Mouse (Mus musculus) embryonic facial prominence, embryonic 15.5 days (tissue): ENCODE measurements around the gene Robo2. TPM values are rescaled to one million over a fixed set of nuclear protein-coding genes. Genes with fewer than 3 reads are reported as not detected.

ENCODE experiments used
- ATAC-seq: fragments of 200-750 bp; cut with Nextera tagmentation; 2 replicates; pipeline ENCODE4 v1.8.0; 2017; ENCODE audit warnings: low read depth, moderate TSS enrichment; ENCODE audit not compliant: insufficient number of reproducible peaks, low FRiP score, low TSS enrichment
- H3K27ac ChIP-seq: fragments of 300-500 bp; sonication (generic); replicated peaks from 2 replicates; pipeline ENCODE4 v1.5.1; 2015; ENCODE audit warnings: mild to moderate bottlenecking, inconsistent platforms
- H3K27me3 ChIP-seq: fragments of 300-500 bp; sonication (generic); 2 replicates; pipeline ENCODE4 v1.6.1; 2015; ENCODE audit warnings: inconsistent platforms
- H3K36me3 ChIP-seq: fragments of 300-500 bp; sonication (generic); 2 replicates; pipeline ENCODE4 v1.6.1; 2015; ENCODE audit warnings: mild to moderate bottlenecking, inconsistent platforms
- H3K4me1 ChIP-seq: fragments of 300-500 bp; sonication (generic); 2 replicates; pipeline ENCODE4 v1.6.1; 2015; ENCODE audit warnings: inconsistent platforms
- H3K4me2 ChIP-seq: fragments of 300-500 bp; sonication (generic); replicated peaks from 2 replicates; pipeline ENCODE4 v1.6.1; 2015; ENCODE audit warnings: mild to moderate bottlenecking, inconsistent platforms
- H3K4me3 ChIP-seq: fragments of 300-500 bp; sonication (generic); replicated peaks from 2 replicates; pipeline ENCODE4 v1.5.1; 2015; ENCODE audit warnings: mild to moderate bottlenecking, inconsistent platforms
- H3K9ac ChIP-seq: fragments of 300-500 bp; sonication (generic); 2 replicates; pipeline ENCODE4 v1.6.1; 2015; ENCODE audit warnings: inconsistent platforms
- H3K9me3 ChIP-seq: fragments of 300-500 bp; sonication (generic); replicated peaks from 2 replicates; pipeline ENCODE4 v1.6.1; 2016; ENCODE audit warnings: inconsistent platforms
- WGBS: fragments of 180-500 bp; shearing (Covaris S2); methylation state at CpG from one replicate; pipeline ENCODE4 v1.1.7; 2015; 5-methylcytosine and 5-hydroxymethylcytosine counted together
- polyA plus RNA-seq: library from polyadenylated mRNA; unstranded; fragments of >200 nt; fragmentation: Nextera tagmentation; extraction: Ambion mirVana; gene quantifications from 2 replicates; pipeline ENCODE4 v1.2.1, GENCODE M21; 2015

The Robo2 gene
- polyA plus RNA-seq, 1 experiment from 2014 or later = 85.0 TPM

- Histone ChIP-seq H3K9ac (no peak overlapping the region), H3K9me3 (no peaks in the 10 kb centered on the region), H3K4me2 (no peak overlapping the region), H3K27me3 (no peaks in the 10 kb centered on the region), H3K4me3 (no peak overlapping the region), H3K36me3 (no peaks in the 10 kb centered on the region), H3K4me1 (no peaks in the 10 kb centered on the region), H3K27ac (no peak overlapping the region)
- ATAC-seq = no peak
- 95% methylated on average over 4 of the region's 4 CpGs for WGBS
Measured at GRCm38 (mm10) chr16:73915425-73915824, 496.2 kb downstream of the Robo2 start.

- no peak overlapping the region for H3K9ac ChIP-seq
- no peak; the same call in 1 of the 2 replicates for ATAC-seq
- H3K4me3 ChIP-seq = no peak overlapping the region
- H3K27me3 ChIP-seq = no peaks in the 10 kb centered on the region
- H3K27ac ChIP-seq = no peak overlapping the region
- no peak overlapping the region for H3K4me2 ChIP-seq
- no peaks in the 10 kb centered on the region for H3K4me1 ChIP-seq
- WGBS = 57% methylated on average over 4 of the region's 4 CpGs
- H3K36me3 ChIP-seq = no peaks in the 10 kb centered on the region
- H3K9me3 ChIP-seq = no peaks in the 10 kb centered on the region
Measured at GRCm38 (mm10) chr16:73914936-73915335, 496.7 kb downstream of the Robo2 start.

GRCm38 (mm10) chr16:73908504-73908903 is 503.1 kb downstream of the Robo2 start:
- H3K36me3 ChIP-seq = peaks cover 9% of the 10 kb centered on the region
- no peak overlapping the region for H3K4me2 ChIP-seq
- 82% methylated on average over 11 of the region's 11 CpGs for WGBS
- H3K27ac ChIP-seq = no peak overlapping the region
- H3K4me3 ChIP-seq = no peak overlapping the region
- H3K9ac ChIP-seq = no peak overlapping the region
- no peak for ATAC-seq
- no peaks in the 10 kb centered on the region for H3K4me1 ChIP-seq
- H3K27me3 ChIP-seq = no peaks in the 10 kb centered on the region
- H3K9me3 ChIP-seq = no peaks in the 10 kb centered on the region

GRCm38 (mm10) chr16:73896856-73897255 is 514.8 kb downstream of the Robo2 start:
- no peak overlapping the region for H3K4me3 ChIP-seq
- H3K4me1 ChIP-seq = no peaks in the 10 kb centered on the region
- ATAC-seq = no peak
- H3K27ac ChIP-seq = no peak overlapping the region
- H3K9me3 ChIP-seq = no peaks in the 10 kb centered on the region
- 89% methylated on average over 11 of the region's 11 CpGs for WGBS
- H3K4me2 ChIP-seq = no peak overlapping the region
- no peak overlapping the region for H3K9ac ChIP-seq
- 0 out of 2 replicates have a peak, but pooled peaks cover 8% of the 10 kb centered on the region for H3K36me3 ChIP-seq
- no peaks in the 10 kb centered on the region for H3K27me3 ChIP-seq

GRCm38 (mm10) chr16:73881911-73882310 is 529.7 kb downstream of the Robo2 start:
- Histone ChIP-seq H3K4me3 (no peak overlapping the region), H3K9me3 (no peaks in the 10 kb centered on the region), H3K9ac (no peak overlapping the region), H3K27ac (no peak overlapping the region), H3K36me3 (no peaks in the 10 kb centered on the region), H3K27me3 (no peaks in the 10 kb centered on the region), H3K4me1 (no peaks in the 10 kb centered on the region), H3K4me2 (no peak overlapping the region)
- WGBS = 84% methylated on average over 1 of the region's 1 CpGs
- no peak for ATAC-seq

DNA sequence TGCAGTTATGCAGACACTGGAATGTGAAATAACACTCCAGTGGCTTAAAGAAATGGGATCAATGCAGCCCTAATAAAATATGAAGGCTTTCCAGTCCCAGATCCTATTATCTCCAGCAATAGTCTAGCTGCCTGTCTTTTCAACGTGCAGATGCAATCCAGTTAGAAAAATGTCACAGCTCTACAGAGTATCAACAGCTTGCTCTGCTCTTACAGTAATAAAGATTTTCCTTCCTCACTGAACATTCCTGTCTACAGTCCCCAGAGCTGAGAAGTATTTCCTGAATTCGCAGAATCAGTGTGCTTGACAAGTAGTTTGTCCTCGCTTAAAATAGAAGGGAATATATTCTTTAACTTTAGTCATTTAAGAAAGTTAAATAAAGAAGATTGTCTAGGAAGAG is 533.7 kb downstream of the Robo2 start:
- no peak for ATAC-seq
- no peak overlapping the region for H3K4me2 ChIP-seq
- 52% methylated on average over 3 of the region's 3 CpGs for WGBS
- no peaks in the 10 kb centered on the region for H3K36me3 ChIP-seq
- no peak overlapping the region for H3K4me3 ChIP-seq
- no peak overlapping the region for H3K9ac ChIP-seq
- no peaks in the 10 kb centered on the region for H3K4me1 ChIP-seq
- no peak overlapping the region for H3K27ac ChIP-seq
- no peaks in the 10 kb centered on the region for H3K27me3 ChIP-seq
- no peaks in the 10 kb centered on the region for H3K9me3 ChIP-seq

- WGBS = 84% methylated on average over 2 of the region's 2 CpGs
- Histone ChIP-seq H3K27me3 (no peaks in the 10 kb centered on the region), H3K9ac (no peak overlapping the region), H3K4me3 (no peak overlapping the region), H3K27ac (no peak overlapping the region), H3K9me3 (no peaks in the 10 kb centered on the region), H3K4me2 (no peak overlapping the region), H3K36me3 (no peaks in the 10 kb centered on the region), H3K4me1 (no peaks in the 10 kb centered on the region)
- no peak for ATAC-seq
Measured at GRCm38 (mm10) chr16:73874991-73875390, 536.6 kb downstream of the Robo2 start.

GRCm38 (mm10) chr16:73873828-73874558 is 537.6 kb downstream of the Robo2 start:
- Histone ChIP-seq H3K27ac (no peak overlapping the region), H3K4me1 (no peaks in the 10 kb centered on the region), H3K36me3 (no peaks in the 10 kb centered on the region), H3K27me3 (no peaks in the 10 kb centered on the region), H3K9me3 (no peaks in the 10 kb centered on the region), H3K9ac (no peak overlapping the region), H3K4me3 (no peak overlapping the region), H3K4me2 (no peak overlapping the region)
- no peak for ATAC-seq
- WGBS = 94% methylated on average over 5 of the region's 5 CpGs

GRCm38 (mm10) chr16:73870296-73870695 is 541.3 kb downstream of the Robo2 start:
- WGBS = 73% methylated on average over 5 of the region's 5 CpGs
- Histone ChIP-seq H3K4me3 (no peak overlapping the region), H3K4me1 (no peaks in the 10 kb centered on the region), H3K36me3 (no peaks in the 10 kb centered on the region), H3K9ac (no peak overlapping the region), H3K9me3 (no peaks in the 10 kb centered on the region), H3K27me3 (no peaks in the 10 kb centered on the region), H3K4me2 (no peak overlapping the region), H3K27ac (no peak overlapping the region)
- ATAC-seq = no peak

DNA sequence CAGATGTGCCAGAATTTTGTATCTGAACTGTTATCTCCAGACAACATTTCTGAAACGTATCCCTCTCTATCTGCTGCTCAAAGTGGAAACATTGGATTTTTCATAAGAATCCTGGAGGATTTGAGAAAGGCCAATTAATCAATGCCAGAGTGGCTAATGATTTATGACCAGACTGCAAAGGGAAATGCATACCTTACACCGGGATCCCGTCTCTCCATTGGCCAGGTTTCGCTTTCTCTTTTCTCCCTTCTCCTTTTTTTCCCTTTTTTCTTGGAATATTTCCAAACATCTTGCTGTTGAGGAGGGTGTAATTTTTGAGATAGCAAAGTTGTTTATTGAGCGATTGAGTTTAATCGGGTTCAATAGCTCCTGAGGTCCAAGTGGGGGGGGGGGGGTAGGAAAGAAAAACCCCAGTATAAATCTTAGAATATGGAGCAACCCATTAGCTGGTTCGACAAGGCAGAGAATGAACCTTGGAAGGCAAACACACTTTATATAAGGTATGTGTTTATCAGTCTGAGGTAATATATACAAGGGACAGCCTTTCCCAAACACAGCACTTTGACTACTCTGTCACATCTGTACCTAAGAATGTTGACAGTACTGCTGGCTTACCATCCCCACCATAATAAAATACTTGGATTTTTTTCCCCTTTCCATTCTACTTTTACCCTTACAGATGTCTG is 542.0 kb downstream of the Robo2 start:
- Histone ChIP-seq H3K36me3 (no peaks in the 10 kb centered on the region), H3K9ac (no peak overlapping the region), H3K27ac (no peak overlapping the region), H3K27me3 (no peaks in the 10 kb centered on the region), H3K4me1 (no peaks in the 10 kb centered on the region), H3K9me3 (no peaks in the 10 kb centered on the region), H3K4me3 (no peak overlapping the region), H3K4me2 (no peak overlapping the region)
- no peak for ATAC-seq
- WGBS = 75% methylated on average over 7 of the region's 7 CpGs

- Histone ChIP-seq H3K36me3 (no peaks in the 10 kb centered on the region), H3K4me3 (no peak overlapping the region), H3K27ac (no peak overlapping the region), H3K4me2 (no peak overlapping the region), H3K4me1 (no peaks in the 10 kb centered on the region), H3K27me3 (no peaks in the 10 kb centered on the region), H3K9me3 (no peaks in the 10 kb centered on the region), H3K9ac (no peak overlapping the region)
- ATAC-seq = no peak
- WGBS = 37% methylated on average over 9 of the region's 9 CpGs
Measured at GRCm38 (mm10) chr16:73864625-73865024, 547.0 kb downstream of the Robo2 start.

DNA sequence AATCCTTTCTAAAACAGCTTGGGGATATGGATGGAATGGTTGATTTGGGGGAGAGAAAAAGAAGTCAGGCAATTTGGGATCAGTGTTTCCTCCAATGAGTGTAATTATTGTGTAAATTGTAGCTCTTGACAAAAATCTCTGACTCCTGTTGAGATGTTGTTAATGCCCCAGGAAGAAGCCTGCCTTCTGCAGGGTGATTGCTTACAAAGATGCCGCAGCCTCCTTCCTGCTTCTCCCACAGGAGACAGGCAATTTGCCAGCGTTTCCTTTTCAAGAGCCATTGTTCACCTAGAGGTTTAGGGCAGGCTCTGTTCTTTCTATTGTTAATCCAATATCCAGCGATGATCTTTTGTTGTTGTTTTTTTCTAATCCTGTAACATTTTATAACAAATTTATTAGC is 547.9 kb downstream of the Robo2 start:
- WGBS = 6% methylated on average over 3 of the region's 3 CpGs
- no peak overlapping the region for H3K4me3 ChIP-seq

More for the DNA sequence above, 547.9 kb downstream of the Robo2 start:
- Histone ChIP-seq H3K36me3 (no peaks in the 10 kb centered on the region), H3K27me3 (no peaks in the 10 kb centered on the region), H3K4me1 (no peaks in the 10 kb centered on the region), H3K9ac (no peak overlapping the region), H3K9me3 (no peaks in the 10 kb centered on the region), H3K27ac (no peak overlapping the region), H3K4me2 (no peak overlapping the region)
- ATAC-seq = no peak
